Mouse (Mus musculus) olfactory bulb, adult 2 months (tissue): ENCODE data around the gene Bpifb2.

Experiments
- CTCF ChIP-seq: fragments of 200-500 bp; IDR thresholded peaks from 2 replicates; pipeline ENCODE4 v1.5.1; 2012; ENCODE audit warnings: low read depth, mild to moderate bottlenecking, low read length, moderate library complexity; ENCODE audit not compliant: insufficient read depth
- POLR2A ChIP-seq: fragments of 200-500 bp; IDR thresholded peaks from 2 replicates; pipeline ENCODE4 v1.6.1; 2012; ENCODE audit warnings: mild to moderate bottlenecking, low read depth, low read length, moderate library complexity; ENCODE audit not compliant: insufficient read depth

DNA sequence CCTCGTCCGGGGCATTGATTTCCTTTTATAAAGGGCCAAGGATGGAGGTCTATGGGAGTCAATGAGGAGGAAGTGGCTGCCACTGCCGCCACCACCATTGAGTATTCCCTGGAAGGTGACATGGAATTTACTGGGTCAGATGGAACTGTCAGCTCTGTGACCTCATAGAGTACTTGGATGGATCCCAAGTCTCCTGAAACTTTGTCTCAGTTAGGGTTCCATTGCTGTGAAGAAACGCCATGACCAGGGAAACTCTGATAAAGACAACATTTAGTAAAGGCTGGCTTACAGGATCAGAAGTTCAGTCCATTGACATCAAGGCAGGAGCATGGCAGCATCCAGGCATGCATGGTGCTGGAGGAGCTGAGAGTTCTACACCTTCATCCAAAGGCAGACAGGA is 3.9 kb upstream of the Bpifb2 start, which contains the start of gene Sun5:
- TF ChIP-seq CTCF (no peak), POLR2A (no peak)
